Mouse (Mus musculus): Measurements from ENCODE around the gene Csrp1. TPM values are rescaled to one million over a fixed set of nuclear protein-coding genes. Genes with fewer than 3 reads are reported as not detected.

Gene Csrp1
- total and polyA plus RNA-seq, 3 experiments = 44.4 to 73.0 TPM; not detected in 1

GRCm38 (mm10) chr1:135734225-135734937 lies 14.5 kb downstream of the Csrp1 start:
- no peak overlapping the region for H3K27ac ChIP-seq (ENCODE audit: control insufficient read depth, low read depth, low read length)
- no peak for DNase-seq (ENCODE audit: low read depth, low spot score)
- no peaks in the 10 kb centered on the region for H3K9me3 ChIP-seq (replicated peaks; ENCODE audit: insufficient read depth, low read length)
- H3K4me3 ChIP-seq (ENCODE audit: control insufficient read depth in 1 of 2, insufficient read depth in 1 of 2, low read depth in 2 of 2, low read length in 2 of 2) = no peak overlapping the region
- TF ChIP-seq HCFC1 (IDR thresholded peaks at IDR 0.05; ENCODE audit: low read depth, low read length) (no peak), POLR2A (IDR thresholded peaks at IDR 0.05; ENCODE audit: control insufficient read depth in 1 of 2, insufficient read depth in 1 of 2, low read depth in 1 of 2, low read length in 2 of 2, poor library complexity in 1 of 2) (no peak), CTCF (IDR thresholded peaks at IDR 0.05 in 2 of 3, conservative IDR thresholded peaks at IDR 0.05 in 1 of 3; ENCODE audit: control insufficient read depth in 1 of 3, insufficient read depth in 1 of 3, low read depth in 2 of 3, low read length in 3 of 3, poor library complexity in 1 of 3, severe bottlenecking in 1 of 3) (no peak), E2F4 (IDR thresholded peaks at IDR 0.05; ENCODE audit: borderline replicate concordance, low read depth, low read length) (no peak), ZC3H11A (IDR thresholded peaks at IDR 0.05; ENCODE audit: low read depth, low read length) (no peak), GABPA (IDR thresholded peaks at IDR 0.05; ENCODE audit: low read depth, low read length) (no peak), TBP (IDR thresholded peaks at IDR 0.05; ENCODE audit: low read depth, low read length) (no peak), NRF1 (IDR thresholded peaks at IDR 0.05; ENCODE audit: insufficient read depth, low read depth, low read length, poor library complexity, severe bottlenecking) (no peak), USF1 (IDR thresholded peaks at IDR 0.05; ENCODE audit: low read depth, low read length) (no peak)
- no peaks in the 10 kb centered on the region; a peak in 1 of 4 replicates for H3K36me3 ChIP-seq (ENCODE audit: control insufficient read depth in 1 of 2, insufficient read depth in 2 of 2, low read length in 2 of 2)
- H3K79me2 ChIP-seq (ENCODE audit: control insufficient read depth, insufficient read depth, low read length, poor library complexity) = no peaks in the 10 kb centered on the region; the same call in 1 of the 2 replicates
- H3K9ac ChIP-seq (ENCODE audit: control insufficient read depth, low read depth, low read length, poor library complexity, severe bottlenecking) = no peak overlapping the region
- H3K4me1 ChIP-seq (ENCODE audit: control insufficient read depth in 1 of 2, insufficient read depth in 2 of 2, low read length in 2 of 2) = peaks cover 0 to 7% of the 10 kb centered on the region in 2 experiments; a peak in 1 of 4 replicates
- no peaks in the 10 kb centered on the region for H3K27me3 ChIP-seq (ENCODE audit: control insufficient read depth in 1 of 2, insufficient read depth in 2 of 2, low read length in 2 of 2)

DNA sequence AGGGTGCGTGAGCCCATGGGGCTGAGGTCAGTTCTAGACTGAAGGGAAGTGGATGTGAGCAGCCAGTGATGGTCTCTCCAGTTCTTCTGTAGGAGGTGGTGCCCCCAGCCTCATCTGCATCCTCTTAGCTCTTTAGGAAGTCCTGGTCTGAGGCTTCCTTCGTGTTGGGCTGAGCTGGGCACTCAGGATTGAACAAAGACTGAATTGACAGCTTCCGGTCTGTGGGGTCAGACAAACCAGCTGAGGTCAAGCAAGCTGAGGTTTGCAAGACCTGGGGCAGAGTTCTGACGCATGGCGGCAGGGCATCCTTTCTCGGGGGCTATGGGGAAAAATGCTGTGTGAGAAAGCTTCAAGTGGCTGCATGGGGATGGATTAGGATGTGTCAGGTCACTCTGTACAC lies 15.6 kb downstream of the Csrp1 start:
- Histone ChIP-seq H3K36me3 (ENCODE audit: control insufficient read depth in 1 of 2, insufficient read depth in 2 of 2, low read length in 2 of 2) (no peaks in the 10 kb centered on the region), H3K27ac (ENCODE audit: control insufficient read depth, low read depth, low read length) (no peak overlapping the region), H3K4me1 (ENCODE audit: control insufficient read depth in 1 of 2, insufficient read depth in 2 of 2, low read length in 2 of 2) (no peaks in the 10 kb centered on the region)

More for the DNA sequence above, 15.6 kb downstream of the Csrp1 start:
- H3K9ac ChIP-seq (ENCODE audit: control insufficient read depth, low read depth, low read length, poor library complexity, severe bottlenecking) = no peak overlapping the region
- H3K4me3 ChIP-seq (ENCODE audit: control insufficient read depth in 1 of 2, insufficient read depth in 1 of 2, low read depth in 2 of 2, low read length in 2 of 2) = no peak overlapping the region
- no peaks in the 10 kb centered on the region for H3K79me2 ChIP-seq (ENCODE audit: control insufficient read depth, insufficient read depth, low read length, poor library complexity)
- H3K27me3 ChIP-seq (ENCODE audit: control insufficient read depth in 1 of 2, insufficient read depth in 2 of 2, low read length in 2 of 2) = no peaks in the 10 kb centered on the region
- DNase-seq (ENCODE audit: low read depth, low spot score) = no peak
- no peaks in the 10 kb centered on the region for H3K9me3 ChIP-seq (replicated peaks; ENCODE audit: insufficient read depth, low read length)
- no peak for TF ChIP-seq CHD2 (IDR thresholded peaks at IDR 0.05; ENCODE audit: low read length)
- TF ChIP-seq TCF12 (IDR thresholded peaks at IDR 0.05; ENCODE audit: low read depth, low read length) = no peak
- TF ChIP-seq SMC3 (IDR thresholded peaks at IDR 0.05; ENCODE audit: low read depth, low read length) = no peak
- TF ChIP-seq ELF1 (IDR thresholded peaks at IDR 0.05; ENCODE audit: low read depth, low read length) = no peak
- TF ChIP-seq RCOR1 (IDR thresholded peaks at IDR 0.05; ENCODE audit: low read depth, low read length) = no peak
- TF ChIP-seq ZC3H11A (IDR thresholded peaks at IDR 0.05; ENCODE audit: low read depth, low read length) = no peak
- TF ChIP-seq USF1 (IDR thresholded peaks at IDR 0.05; ENCODE audit: low read depth, low read length) = no peak
- TF ChIP-seq TAL1 (IDR thresholded peaks at IDR 0.05; ENCODE audit: low read length) = no peak
- TF ChIP-seq MXI1 (IDR thresholded peaks at IDR 0.05; ENCODE audit: low read depth, low read length) = no peak
- no peak for TF ChIP-seq SIN3A (IDR thresholded peaks at IDR 0.05; ENCODE audit: low read length)
- TF ChIP-seq ZNF384 (IDR thresholded peaks at IDR 0.05; ENCODE audit: low read depth, low read length) = no peak
- no peak for TF ChIP-seq JUND (IDR thresholded peaks at IDR 0.05; ENCODE audit: low read depth, low read length)
- no peak for TF ChIP-seq MYB (IDR thresholded peaks at IDR 0.05; ENCODE audit: low read depth, low read length)
- TF ChIP-seq USF2 (IDR thresholded peaks at IDR 0.05; ENCODE audit: borderline replicate concordance in 1 of 2, insufficient read depth in 1 of 2, low read depth in 1 of 2, low read length in 2 of 2) = no peak
- TF ChIP-seq POLR2A (IDR thresholded peaks at IDR 0.05; ENCODE audit: control insufficient read depth in 1 of 2, insufficient read depth in 1 of 2, low read depth in 1 of 2, low read length in 2 of 2, poor library complexity in 1 of 2) = no peak
- TF ChIP-seq GABPA (IDR thresholded peaks at IDR 0.05; ENCODE audit: low read depth, low read length) = no peak
- no peak for TF ChIP-seq ZMIZ1 (IDR thresholded peaks at IDR 0.05; ENCODE audit: low read depth, low read length)
- TF ChIP-seq ZKSCAN1 (IDR thresholded peaks at IDR 0.05; ENCODE audit: low read depth, low read length) = no peak
- no peak for TF ChIP-seq POLR2AphosphoS2 (IDR thresholded peaks at IDR 0.05; ENCODE audit: low read length)

Measured in MEL (cell line).